Mouse (Mus musculus) hindbrain, embryonic 16.5 days (tissue): ENCODE data around the gene 9430038I01Rik. TPM values are rescaled to one million over a fixed set of nuclear protein-coding genes. Genes with fewer than 3 reads are reported as not detected.

Experiments used
- polyA plus RNA-seq: library from polyadenylated mRNA; unstranded; fragments of >200 nt; fragmentation: Nextera tagmentation; extraction: Ambion mirVana; gene quantifications from 2 replicates; pipeline ENCODE4 v1.2.1, GENCODE M21; 2015

9430038I01Rik gene
- polyA plus RNA-seq, 1 experiment from 2014 or later = 15.3 TPM

Other genes with a start within 250 kb of the 9430038I01Rik start
- 10.3 and 10.7 TPM in 2 replicates for gene Ebf3, start 96.3 kb downstream of the 9430038I01Rik start, polyA plus RNA-seq
- 252 and 273 TPM in 2 replicates for gene Glrx3, start 26.9 kb upstream of the 9430038I01Rik start, polyA plus RNA-seq